Mouse (Mus musculus): ENCODE results near the gene Tagln2. TPM values are rescaled to one million over a fixed set of nuclear protein-coding genes. Genes with fewer than 3 reads are reported as not detected.
A peak's percentile ranks its signal among the peaks of the same experiment; 100 is the strongest.

Tagln2 gene
- polyA plus RNA-seq, 1 experiment, result 321 TPM

GRCm38 (mm10) chr1:172510421-172510972 is 10.7 kb downstream of the Tagln2 start:
- no peak overlapping the region for H3K27ac ChIP-seq (ENCODE audit: insufficient read depth, low read depth, low read length)
- TF ChIP-seq POLR2A (IDR thresholded peaks at IDR 0.05; ENCODE audit: borderline replicate concordance, low read depth, low read length), result no peak
- no peak for TF ChIP-seq CTCF (IDR thresholded peaks at IDR 0.05; ENCODE audit: low read depth, low read length)
- H3K4me3 ChIP-seq (ENCODE audit: insufficient read depth, low read length), result no peak overlapping the region
- peaks cover 27% of the 10 kb centered on the region for H3K4me1 ChIP-seq (ENCODE audit: control insufficient read depth, insufficient read depth, low read length)

GRCm38 (mm10) chr1:172512962-172513361 is 13.1 kb downstream of the Tagln2 start:
- Histone ChIP-seq H3K4me3 (ENCODE audit: insufficient read depth, low read length) (peak overlapping the region; percentile 44), H3K27ac (ENCODE audit: insufficient read depth, low read depth, low read length) (peak overlapping the region; percentile 83), H3K4me1 (ENCODE audit: control insufficient read depth, insufficient read depth, low read length) (peaks cover 30% of the 10 kb centered on the region)
- TF ChIP-seq POLR2A (IDR thresholded peaks at IDR 0.05; ENCODE audit: borderline replicate concordance, low read depth, low read length) (no peak), CTCF (IDR thresholded peaks at IDR 0.05; ENCODE audit: low read depth, low read length) (no peak)

DNA sequence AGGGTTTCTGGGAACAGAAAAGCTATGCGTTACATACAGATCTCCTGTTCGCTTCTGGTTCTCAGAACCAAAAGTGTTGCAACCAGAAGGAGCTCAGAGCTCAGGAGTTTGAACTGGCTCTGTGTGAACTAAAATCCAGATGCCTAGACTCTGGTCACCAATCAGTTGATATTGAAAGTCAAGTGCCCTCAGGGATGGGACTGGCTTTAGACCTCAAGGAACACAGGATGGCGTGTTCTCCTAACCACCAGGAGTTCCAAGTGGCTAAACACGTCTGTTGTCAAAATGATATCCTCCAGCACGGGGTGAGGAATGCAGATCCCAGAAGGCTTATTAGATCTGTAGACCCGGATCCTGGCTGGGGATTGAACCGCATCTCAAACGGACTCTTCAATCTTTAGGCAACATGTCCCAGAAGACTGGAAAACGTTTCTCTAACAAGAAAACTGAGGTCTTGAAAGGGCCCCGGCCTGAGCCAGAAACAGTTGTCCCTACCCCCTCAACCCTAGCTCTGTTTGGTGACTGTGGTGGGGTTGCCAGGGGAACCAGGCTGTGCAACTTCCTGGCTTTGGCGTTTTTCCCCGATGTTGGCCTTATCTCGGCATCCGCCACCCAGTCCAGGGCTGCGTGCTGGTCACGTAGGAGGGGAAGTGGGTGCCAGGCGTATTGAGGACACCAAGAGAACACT is 13.8 kb downstream of the Tagln2 start:
- Histone ChIP-seq H3K4me1 (ENCODE audit: control insufficient read depth, insufficient read depth, low read length) (peaks cover 30% of the 10 kb centered on the region), H3K4me3 (ENCODE audit: insufficient read depth, low read length) (peak overlapping the region; percentile 44), H3K27ac (ENCODE audit: insufficient read depth, low read depth, low read length) (peak overlapping the region; percentile 83)
- TF ChIP-seq POLR2A (IDR thresholded peaks at IDR 0.05; ENCODE audit: borderline replicate concordance, low read depth, low read length), result no peak
- no peak for TF ChIP-seq CTCF (IDR thresholded peaks at IDR 0.05; ENCODE audit: low read depth, low read length)

DNA sequence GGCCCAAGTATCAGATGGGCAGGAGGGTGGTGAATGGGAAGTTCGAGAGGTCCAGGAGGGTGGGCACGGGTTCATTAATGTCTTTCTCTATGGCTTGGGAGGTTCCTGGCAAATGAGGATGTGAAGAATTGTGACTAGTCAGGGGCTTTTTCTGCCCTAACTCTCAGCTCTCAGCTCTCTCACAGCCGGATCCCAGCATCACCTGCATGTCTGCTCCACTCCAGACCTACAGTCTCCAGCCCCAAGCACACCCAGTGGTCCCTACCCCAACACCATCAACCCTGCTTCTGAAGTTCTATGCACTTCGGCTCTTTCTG is 14.3 kb downstream of the Tagln2 start:
- Histone ChIP-seq H3K4me3 (ENCODE audit: insufficient read depth, low read length) (peak overlapping the region; percentile 44; the same call in 1 of the 2 replicates), H3K27ac (ENCODE audit: insufficient read depth, low read depth, low read length) (peak overlapping the region; percentile 83), H3K4me1 (ENCODE audit: control insufficient read depth, insufficient read depth, low read length) (peaks cover 30% of the 10 kb centered on the region)
- no peak for TF ChIP-seq CTCF (IDR thresholded peaks at IDR 0.05; ENCODE audit: low read depth, low read length)
- TF ChIP-seq POLR2A (IDR thresholded peaks at IDR 0.05; ENCODE audit: borderline replicate concordance, low read depth, low read length), result no peak

DNA sequence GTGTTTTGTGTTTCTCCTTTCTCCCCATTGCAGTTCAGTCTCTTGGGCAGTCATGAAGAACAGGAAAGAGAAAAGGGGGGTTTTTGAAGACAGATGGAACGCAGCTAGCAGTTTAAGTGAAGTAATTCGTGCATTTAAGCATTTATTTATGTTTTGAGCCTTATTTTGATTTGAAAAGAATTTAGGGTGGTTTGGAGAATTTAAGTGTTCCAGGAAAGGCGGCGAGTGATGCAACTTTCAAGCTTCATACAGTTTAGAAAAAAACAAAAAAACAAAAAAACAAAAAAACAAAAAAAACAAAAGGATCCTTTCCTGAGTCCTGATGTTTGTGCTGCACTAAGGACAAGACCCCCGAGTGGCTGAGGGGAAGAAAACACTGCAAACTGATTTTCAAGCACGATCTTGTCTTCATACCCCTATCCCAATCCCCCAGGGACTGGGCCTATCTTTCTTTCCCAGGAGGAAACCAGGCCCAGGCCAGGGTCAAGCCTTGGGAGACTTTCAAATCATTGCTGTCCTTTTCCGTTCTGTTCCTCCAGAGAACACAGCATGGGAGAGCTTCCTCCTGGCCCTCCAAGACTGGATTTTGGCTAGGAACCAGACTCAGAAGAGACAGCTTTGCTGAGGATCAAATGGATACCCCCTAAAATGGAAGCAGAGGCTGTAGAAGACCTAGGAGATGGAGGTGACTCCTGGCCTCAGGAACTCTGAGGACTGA is 14.9 kb downstream of the Tagln2 start:
- Histone ChIP-seq H3K27ac (ENCODE audit: insufficient read depth, low read depth, low read length) (peak overlapping the region; percentile 83), H3K4me3 (ENCODE audit: insufficient read depth, low read length) (peak overlapping the region; percentile 44; the same call in 1 of the 2 replicates), H3K4me1 (ENCODE audit: control insufficient read depth, insufficient read depth, low read length) (peaks cover 30% of the 10 kb centered on the region)
- TF ChIP-seq POLR2A (IDR thresholded peaks at IDR 0.05; ENCODE audit: borderline replicate concordance, low read depth, low read length) (no peak), CTCF (IDR thresholded peaks at IDR 0.05; ENCODE audit: low read depth, low read length) (no peak)

DNA sequence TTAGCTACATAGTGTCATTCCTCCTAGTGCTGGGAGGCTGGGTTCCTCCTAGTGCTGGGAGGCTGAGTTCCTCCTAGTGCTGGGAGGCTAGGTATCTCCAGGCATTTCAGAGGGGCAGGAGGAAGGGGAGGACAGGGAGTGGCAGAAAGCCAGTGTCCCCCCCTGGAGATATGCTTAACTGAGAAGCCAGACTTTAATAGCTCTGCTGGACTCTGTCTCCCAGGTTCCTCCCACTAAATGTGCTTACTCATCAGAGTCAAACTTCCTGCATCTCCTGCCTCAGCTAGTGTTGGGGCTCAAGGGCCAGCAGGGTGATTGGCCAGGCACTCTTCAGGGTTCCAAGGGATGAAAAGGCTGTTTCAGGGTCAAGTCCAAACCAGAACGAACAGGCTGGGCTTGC is 15.5 kb downstream of the Tagln2 start:
- peaks cover 30% of the 10 kb centered on the region for H3K4me1 ChIP-seq (ENCODE audit: control insufficient read depth, insufficient read depth, low read length)
- peak overlapping the region; percentile 83 for H3K27ac ChIP-seq (ENCODE audit: insufficient read depth, low read depth, low read length)
- TF ChIP-seq POLR2A (IDR thresholded peaks at IDR 0.05; ENCODE audit: borderline replicate concordance, low read depth, low read length), result no peak
- TF ChIP-seq CTCF (IDR thresholded peaks at IDR 0.05; ENCODE audit: low read depth, low read length), result no peak
- no peak overlapping the region for H3K4me3 ChIP-seq (ENCODE audit: insufficient read depth, low read length)

GRCm38 (mm10) chr1:172518013-172518412 is 18.2 kb downstream of the Tagln2 start:
- no peak for TF ChIP-seq POLR2A (IDR thresholded peaks at IDR 0.05; ENCODE audit: borderline replicate concordance, low read depth, low read length)
- peak; percentile 63; the same call in 1 of the 2 replicates for TF ChIP-seq CTCF (IDR thresholded peaks at IDR 0.05; ENCODE audit: low read depth, low read length)
- Histone ChIP-seq H3K4me1 (ENCODE audit: control insufficient read depth, insufficient read depth, low read length) (peaks cover 32% of the 10 kb centered on the region), H3K27ac (ENCODE audit: insufficient read depth, low read depth, low read length) (no peak overlapping the region), H3K4me3 (ENCODE audit: insufficient read depth, low read length) (no peak overlapping the region)

- TF ChIP-seq CTCF (IDR thresholded peaks at IDR 0.05; ENCODE audit: low read depth, low read length) (no peak), POLR2A (IDR thresholded peaks at IDR 0.05; ENCODE audit: borderline replicate concordance, low read depth, low read length) (no peak)
- Histone ChIP-seq H3K4me3 (ENCODE audit: insufficient read depth, low read length) (no peak overlapping the region), H3K27ac (ENCODE audit: insufficient read depth, low read depth, low read length) (no peak overlapping the region), H3K4me1 (ENCODE audit: control insufficient read depth, insufficient read depth, low read length) (peaks cover 22% of the 10 kb centered on the region)
Observed at GRCm38 (mm10) chr1:172519644-172520043, 19.8 kb downstream of the Tagln2 start.

DNA sequence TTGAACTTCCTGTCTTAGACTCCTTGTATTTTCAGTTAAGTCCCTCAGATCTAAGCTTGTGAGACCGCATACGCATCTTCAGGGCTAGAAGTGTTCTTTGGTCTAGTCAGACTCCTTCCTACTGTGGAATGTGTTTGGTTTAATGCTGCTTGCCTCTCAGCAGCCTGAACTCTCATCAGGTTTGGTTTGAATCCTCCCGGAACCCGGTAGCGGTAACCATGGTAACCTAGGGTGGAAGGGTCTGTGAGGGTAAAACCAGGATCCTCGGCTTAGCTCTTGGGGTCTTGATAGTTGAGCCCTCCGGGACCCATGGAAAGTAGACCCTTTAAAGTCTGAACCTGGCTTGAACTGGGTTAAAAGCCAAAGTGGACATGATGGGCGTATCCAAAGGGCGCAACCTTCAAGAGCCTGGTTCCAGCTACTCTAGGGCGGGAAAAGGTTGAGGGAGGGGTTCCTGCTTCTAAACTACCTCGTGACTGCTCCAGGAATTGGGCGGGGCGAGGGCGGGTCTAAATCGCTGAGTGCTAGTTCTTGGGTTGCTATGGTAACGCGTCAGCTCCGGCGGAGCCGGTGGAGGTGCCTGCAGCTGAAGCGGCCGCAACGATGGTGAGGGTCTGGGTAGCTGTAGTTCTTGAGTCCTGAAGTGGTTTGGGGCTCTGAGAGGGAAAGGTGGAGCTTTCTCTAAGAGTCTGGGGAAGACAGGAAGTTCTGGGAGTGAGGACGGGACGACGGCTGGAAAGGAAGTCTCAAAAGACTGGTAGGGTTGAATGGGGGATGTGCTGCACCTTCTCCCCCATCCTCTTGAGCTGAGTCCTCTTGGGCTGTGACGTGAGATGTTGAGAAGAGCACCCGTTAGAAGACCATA is 21.0 kb downstream of the Tagln2 start, which contains the start of gene Cfap45:
Gene Cfap45, plus strand, starts transcription at position 226 of the 865 bp plus-strand sequence.
- TF ChIP-seq CTCF (IDR thresholded peaks at IDR 0.05; ENCODE audit: low read depth, low read length), result no peak
- no peak for TF ChIP-seq POLR2A (IDR thresholded peaks at IDR 0.05; ENCODE audit: borderline replicate concordance, low read depth, low read length)
- peak within 1 kb of the TSS; percentile 37 for H3K4me3 ChIP-seq (ENCODE audit: insufficient read depth, low read length)
- H3K4me1 ChIP-seq (ENCODE audit: control insufficient read depth, insufficient read depth, low read length), result peaks cover 19% of the 10 kb centered on the region
- H3K27ac ChIP-seq (ENCODE audit: insufficient read depth, low read depth, low read length), result no peak within 1 kb of the TSS

All from bone marrow macrophage, adult 2 months (primary cell).